Mouse (Mus musculus): Measurements from ENCODE around the gene Amz2.

DNA sequence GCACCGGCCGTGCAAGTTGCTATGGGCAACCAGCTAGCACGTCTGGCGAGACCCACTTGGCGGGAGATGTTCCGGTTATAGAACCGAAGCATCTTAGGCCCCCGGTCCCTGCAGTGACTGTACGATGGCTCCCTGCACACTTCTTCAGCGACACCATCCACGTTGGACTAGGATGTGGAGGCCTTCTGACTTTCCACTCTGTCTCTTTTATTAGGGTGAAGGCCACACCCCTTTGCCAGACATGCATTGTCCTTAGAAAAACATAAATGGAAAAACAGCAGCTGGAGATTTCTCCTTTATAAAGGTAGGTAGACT is 483 bp downstream of the Amz2 start:
- TF ChIP-seq POLR2A (IDR thresholded peaks at IDR 0.05; ENCODE audit: borderline replicate concordance, extremely low read depth, low read depth, low read length): no peak
- no peak for TF ChIP-seq CTCF (IDR thresholded peaks at IDR 0.05; ENCODE audit: insufficient read depth, low read length)

Measured in lung, adult 2 months (tissue).